Mouse (Mus musculus): ENCODE measurements around the gene Kctd18.

DNA sequence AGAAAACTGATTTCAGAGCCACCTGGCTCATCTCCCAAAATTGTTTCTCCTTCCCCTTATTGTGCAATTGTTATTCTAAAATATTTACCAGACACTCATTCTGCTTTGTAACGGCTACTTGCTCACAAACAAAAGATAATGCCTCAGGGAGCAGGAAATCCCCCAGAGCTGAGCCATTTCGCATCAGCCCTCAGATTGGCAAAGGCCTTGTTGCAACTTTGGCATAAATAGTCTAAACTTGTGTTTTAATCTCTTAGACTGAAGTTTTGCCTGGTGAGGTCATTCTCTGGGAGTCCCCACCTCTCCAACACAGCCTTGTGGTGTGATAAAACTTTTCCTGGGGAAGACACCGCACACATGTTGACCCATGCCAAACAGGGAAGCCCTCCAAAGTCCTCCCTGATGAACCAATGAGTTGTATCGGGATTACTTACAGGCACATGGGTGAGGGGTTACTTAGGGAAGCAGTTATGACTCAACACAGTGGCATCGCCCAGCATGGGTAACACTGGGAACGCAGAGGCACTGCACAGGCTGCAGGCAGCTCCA, 29.6 kb downstream of the Kctd18 start:
- no peak for TF ChIP-seq CTCF (IDR thresholded peaks at IDR 0.05; ENCODE audit: borderline replicate concordance, insufficient read depth, low read depth, low read length)
- no peak for TF ChIP-seq POLR2A (IDR thresholded peaks at IDR 0.05; ENCODE audit: borderline replicate concordance, insufficient read depth, low read length)

All from cerebellum, adult 2 months (tissue).